Mouse (Mus musculus): ENCODE measurements at regions not wholly inside any gene's neighbourhood (a gene's known extent, or its start where the extent isn't known, plus 50 kb on each side); places are given as distances from the start of the nearest gene placed in this dataset.

GRCm38 (mm10) chr2:79048777-79049537, 181.0 kb downstream of the Ube2e3 start:
- TF ChIP-seq POLR2A (IDR thresholded peaks at IDR 0.05; ENCODE audit: borderline replicate concordance, insufficient read depth, low read length) (no peak), CTCF (IDR thresholded peaks at IDR 0.05; ENCODE audit: borderline replicate concordance, insufficient read depth, low read depth, low read length) (no peak)
